Mouse (Mus musculus): ENCODE measurements around the gene Fastkd5. TPM values are rescaled to one million over a fixed set of nuclear protein-coding genes. Genes with fewer than 3 reads are reported as not detected.

Fastkd5 gene
- polyA plus RNA-seq, 1 experiment from 2014 or later, result 16.0 TPM

GRCm38 (mm10) chr2:130618972-130619371 is 10.9 kb downstream of the Fastkd5 start:
- Histone ChIP-seq H3K36me3 (ENCODE audit: control insufficient read depth, insufficient read depth, low read length) (peaks cover 18% of the 10 kb centered on the region), H3K27ac (ENCODE audit: low read length) (no peak overlapping the region)
- ATAC-seq (ENCODE audit: insufficient read depth, low FRiP score), result no peak

GRCm38 (mm10) chr2:130613091-130613490 is 16.7 kb downstream of the Fastkd5 start:
- Histone ChIP-seq H3K9ac (ENCODE audit: low read length) (no peak overlapping the region), H3K4me3 (replicated peaks; ENCODE audit: low read length) (no peak overlapping the region), H3K27me3 (ENCODE audit: control insufficient read depth, insufficient read depth, low read length) (no peaks in the 10 kb centered on the region), H3K9me3 (replicated peaks; ENCODE audit: control insufficient read depth, low read length) (no peaks in the 10 kb centered on the region), H3K36me3 (ENCODE audit: control insufficient read depth, insufficient read depth, low read length) (peaks cover 8% of the 10 kb centered on the region), H3K4me1 (ENCODE audit: control insufficient read depth, insufficient read depth, low read length) (no peaks in the 10 kb centered on the region), H3K4me2 (ENCODE audit: low read depth, low read length) (no peak overlapping the region), H3K27ac (ENCODE audit: low read length) (no peak overlapping the region)
- no peak for ATAC-seq (ENCODE audit: insufficient read depth, low FRiP score)
- 61% methylated on average over 3 of the region's 3 CpGs for WGBS

More at GRCm38 (mm10) chr2:130618972-130619371, 10.9 kb downstream of the Fastkd5 start:
- no peaks in the 10 kb centered on the region for H3K4me1 ChIP-seq (ENCODE audit: control insufficient read depth, insufficient read depth, low read length)
- no peak overlapping the region for H3K4me2 ChIP-seq (ENCODE audit: low read depth, low read length)
- no peak overlapping the region for H3K4me3 ChIP-seq (replicated peaks; ENCODE audit: low read length)
- no peaks in the 10 kb centered on the region for H3K9me3 ChIP-seq (replicated peaks; ENCODE audit: control insufficient read depth, low read length)
- H3K27me3 ChIP-seq (ENCODE audit: control insufficient read depth, insufficient read depth, low read length), result no peaks in the 10 kb centered on the region
- WGBS, result 93% methylated on average over 7 of the region's 7 CpGs
- no peak overlapping the region for H3K9ac ChIP-seq (ENCODE audit: low read length)

- WGBS, result 90% methylated on average over 4 of the region's 4 CpGs
These were observed 27.6 kb downstream of the Fastkd5 start for GRCm38 (mm10) chr2:130602195-130602594.

DNA sequence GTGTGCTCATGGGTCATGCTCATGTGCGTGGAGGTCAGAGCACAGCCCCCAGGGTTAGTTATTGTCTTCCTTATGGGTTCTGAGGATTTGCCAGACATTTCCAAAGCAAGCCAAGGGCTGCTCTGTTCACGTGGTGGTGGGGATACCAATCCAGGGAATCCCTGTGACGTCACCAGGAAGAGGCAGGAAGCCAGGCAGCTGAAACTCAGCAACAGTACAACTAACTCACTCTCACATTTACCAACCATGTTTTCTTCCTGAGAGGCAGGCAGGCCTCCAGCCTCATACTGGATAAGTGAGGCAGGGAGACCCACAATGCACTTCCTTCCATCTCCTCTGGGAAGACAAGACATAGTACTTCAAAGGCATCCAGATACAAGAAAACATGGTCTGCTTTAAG is 31.4 kb downstream of the Fastkd5 start:
- ATAC-seq (ENCODE audit: insufficient read depth, low FRiP score), result no peak
- no peaks in the 10 kb centered on the region for H3K9me3 ChIP-seq (replicated peaks; ENCODE audit: control insufficient read depth, low read length)
- no peak overlapping the region for H3K4me3 ChIP-seq (replicated peaks; ENCODE audit: low read length)
- no peaks in the 10 kb centered on the region for H3K27me3 ChIP-seq (ENCODE audit: control insufficient read depth, insufficient read depth, low read length)
- H3K9ac ChIP-seq (ENCODE audit: low read length), result no peak overlapping the region
- peaks cover 9% of the 10 kb centered on the region; the same call in 1 of the 2 replicates for H3K36me3 ChIP-seq (ENCODE audit: control insufficient read depth, insufficient read depth, low read length)
- H3K4me1 ChIP-seq (ENCODE audit: control insufficient read depth, insufficient read depth, low read length), result no peaks in the 10 kb centered on the region
- 70% methylated on average over 3 of the region's 3 CpGs for WGBS
- H3K4me2 ChIP-seq (ENCODE audit: low read depth, low read length), result no peak overlapping the region
- no peak overlapping the region for H3K27ac ChIP-seq (ENCODE audit: low read length)

More at GRCm38 (mm10) chr2:130602195-130602594, 27.6 kb downstream of the Fastkd5 start:
- Histone ChIP-seq H3K9me3 (replicated peaks; ENCODE audit: control insufficient read depth, low read length) (no peaks in the 10 kb centered on the region), H3K4me1 (ENCODE audit: control insufficient read depth, insufficient read depth, low read length) (no peaks in the 10 kb centered on the region), H3K9ac (ENCODE audit: low read length) (no peak overlapping the region), H3K27me3 (ENCODE audit: control insufficient read depth, insufficient read depth, low read length) (no peaks in the 10 kb centered on the region), H3K27ac (ENCODE audit: low read length) (no peak overlapping the region), H3K4me3 (replicated peaks; ENCODE audit: low read length) (no peak overlapping the region), H3K36me3 (ENCODE audit: control insufficient read depth, insufficient read depth, low read length) (peaks cover 9% of the 10 kb centered on the region; the same call in 1 of the 2 replicates), H3K4me2 (ENCODE audit: low read depth, low read length) (no peak overlapping the region)
- no peak for ATAC-seq (ENCODE audit: insufficient read depth, low FRiP score)

DNA sequence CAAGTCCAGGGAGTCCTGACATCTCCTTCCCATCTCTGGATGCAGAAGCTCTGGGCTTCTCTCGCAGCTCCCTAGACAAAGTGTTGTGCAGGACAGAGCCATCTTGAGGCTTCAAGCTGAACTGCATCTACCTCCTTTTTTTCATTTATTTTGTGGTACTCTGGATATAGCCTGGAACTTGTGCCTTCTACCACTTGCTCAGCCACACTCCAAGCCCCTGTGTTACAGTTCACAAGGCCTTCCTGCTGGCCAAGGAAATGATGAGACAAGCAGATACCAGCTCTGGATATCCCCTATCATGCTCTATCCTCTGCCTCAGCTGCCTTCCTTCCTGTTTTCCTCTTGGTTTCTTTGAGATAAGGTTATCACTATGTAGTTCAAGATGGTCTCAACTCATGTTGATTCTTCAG is 32.2 kb downstream of the Fastkd5 start:
- H3K4me2 ChIP-seq (ENCODE audit: low read depth, low read length), result no peak overlapping the region
- no peak overlapping the region for H3K27ac ChIP-seq (ENCODE audit: low read length)
- H3K9me3 ChIP-seq (replicated peaks; ENCODE audit: control insufficient read depth, low read length), result no peaks in the 10 kb centered on the region
- H3K4me1 ChIP-seq (ENCODE audit: control insufficient read depth, insufficient read depth, low read length), result no peaks in the 10 kb centered on the region
- peaks cover 9% of the 10 kb centered on the region; the same call in 1 of the 2 replicates for H3K36me3 ChIP-seq (ENCODE audit: control insufficient read depth, insufficient read depth, low read length)
- no peaks in the 10 kb centered on the region for H3K27me3 ChIP-seq (ENCODE audit: control insufficient read depth, insufficient read depth, low read length)
- 14% methylated on average over 1 of the region's 1 CpGs for WGBS
- ATAC-seq (ENCODE audit: insufficient read depth, low FRiP score), result no peak
- H3K9ac ChIP-seq (ENCODE audit: low read length), result no peak overlapping the region
- H3K4me3 ChIP-seq (replicated peaks; ENCODE audit: low read length), result no peak overlapping the region

DNA sequence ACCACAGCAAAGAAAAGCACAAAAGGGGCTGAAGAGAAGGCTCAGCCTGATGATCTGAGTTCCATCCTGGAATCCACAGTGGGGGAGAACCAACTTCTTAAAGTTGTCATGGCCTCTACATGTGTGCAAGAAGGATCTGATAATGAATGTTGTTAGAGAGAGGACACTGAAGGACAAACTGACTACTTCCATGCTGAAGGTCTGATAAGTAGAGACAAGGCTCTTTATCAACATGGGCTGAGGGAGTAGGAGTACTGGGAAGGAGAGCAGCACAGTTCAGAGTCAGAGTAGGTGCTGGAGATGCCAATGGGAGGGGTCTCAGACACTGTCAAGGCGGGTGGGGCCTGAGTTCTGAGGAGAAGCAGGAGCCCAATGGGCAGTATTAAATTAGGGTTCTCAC is 34.2 kb downstream of the Fastkd5 start:
- 77% methylated on average over 1 of the region's 1 CpGs for WGBS
- peaks cover 14% of the 10 kb centered on the region for H3K36me3 ChIP-seq (ENCODE audit: control insufficient read depth, insufficient read depth, low read length)
- H3K4me3 ChIP-seq (replicated peaks; ENCODE audit: low read length), result no peak overlapping the region
- H3K9ac ChIP-seq (ENCODE audit: low read length), result no peak overlapping the region
- no peaks in the 10 kb centered on the region for H3K27me3 ChIP-seq (ENCODE audit: control insufficient read depth, insufficient read depth, low read length)
- no peak overlapping the region for H3K27ac ChIP-seq (ENCODE audit: low read length)
- H3K4me1 ChIP-seq (ENCODE audit: control insufficient read depth, insufficient read depth, low read length), result no peaks in the 10 kb centered on the region
- no peak for ATAC-seq (ENCODE audit: insufficient read depth, low FRiP score)
- H3K4me2 ChIP-seq (ENCODE audit: low read depth, low read length), result no peak overlapping the region
- H3K9me3 ChIP-seq (replicated peaks; ENCODE audit: control insufficient read depth, low read length), result no peaks in the 10 kb centered on the region

- Histone ChIP-seq H3K4me3 (replicated peaks; ENCODE audit: low read length) (no peak overlapping the region), H3K4me2 (ENCODE audit: low read depth, low read length) (no peak overlapping the region), H3K4me1 (ENCODE audit: control insufficient read depth, insufficient read depth, low read length) (no peaks in the 10 kb centered on the region), H3K27me3 (ENCODE audit: control insufficient read depth, insufficient read depth, low read length) (no peaks in the 10 kb centered on the region), H3K27ac (ENCODE audit: low read length) (no peak overlapping the region), H3K9me3 (replicated peaks; ENCODE audit: control insufficient read depth, low read length) (no peaks in the 10 kb centered on the region), H3K9ac (ENCODE audit: low read length) (no peak overlapping the region), H3K36me3 (ENCODE audit: control insufficient read depth, insufficient read depth, low read length) (peaks cover 5% of the 10 kb centered on the region; the same call in 1 of the 2 replicates)
- WGBS, result 89% methylated on average over 2 of the region's 2 CpGs
- no peak for ATAC-seq (ENCODE audit: insufficient read depth, low FRiP score)
These were observed 38.8 kb downstream of the Fastkd5 start for GRCm38 (mm10) chr2:130591016-130591415.

GRCm38 (mm10) chr2:130589761-130590160 is 40.1 kb downstream of the Fastkd5 start:
- Histone ChIP-seq H3K27me3 (ENCODE audit: control insufficient read depth, insufficient read depth, low read length) (no peaks in the 10 kb centered on the region), H3K27ac (ENCODE audit: low read length) (no peak overlapping the region), H3K9ac (ENCODE audit: low read length) (no peak overlapping the region), H3K4me2 (ENCODE audit: low read depth, low read length) (no peak overlapping the region), H3K4me3 (replicated peaks; ENCODE audit: low read length) (no peak overlapping the region), H3K9me3 (replicated peaks; ENCODE audit: control insufficient read depth, low read length) (no peaks in the 10 kb centered on the region), H3K4me1 (ENCODE audit: control insufficient read depth, insufficient read depth, low read length) (no peaks in the 10 kb centered on the region), H3K36me3 (ENCODE audit: control insufficient read depth, insufficient read depth, low read length) (peaks cover 5% of the 10 kb centered on the region; the same call in 1 of the 2 replicates)
- no peak for ATAC-seq (ENCODE audit: insufficient read depth, low FRiP score)
- WGBS, result 87% methylated on average over 2 of the region's 2 CpGs

DNA sequence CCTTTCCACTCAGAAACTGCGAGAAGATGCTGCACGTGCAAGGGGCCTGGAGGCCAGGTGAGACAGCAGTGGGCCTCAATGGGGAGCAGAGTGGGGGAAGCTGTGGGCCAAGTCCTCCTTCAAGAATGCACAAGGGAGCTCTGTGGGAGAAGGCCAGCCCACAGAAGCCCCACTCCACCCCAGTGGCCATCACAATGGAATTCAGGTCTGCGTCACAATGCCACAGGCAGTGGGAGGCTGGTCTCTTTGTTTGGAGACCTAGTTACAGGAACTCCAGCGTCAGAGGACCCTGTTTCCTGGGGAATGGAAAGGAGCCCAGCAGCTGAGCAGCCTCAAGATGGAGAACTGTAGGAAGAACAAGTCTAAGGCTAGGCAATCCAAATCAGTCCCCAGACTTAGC is 40.7 kb downstream of the Fastkd5 start:
- Histone ChIP-seq H3K27me3 (ENCODE audit: control insufficient read depth, insufficient read depth, low read length) (no peaks in the 10 kb centered on the region), H3K4me1 (ENCODE audit: control insufficient read depth, insufficient read depth, low read length) (no peaks in the 10 kb centered on the region), H3K27ac (ENCODE audit: low read length) (no peak overlapping the region), H3K36me3 (ENCODE audit: control insufficient read depth, insufficient read depth, low read length) (peaks cover 5% of the 10 kb centered on the region; the same call in 1 of the 2 replicates), H3K4me3 (replicated peaks; ENCODE audit: low read length) (no peak overlapping the region), H3K4me2 (ENCODE audit: low read depth, low read length) (no peak overlapping the region), H3K9ac (ENCODE audit: low read length) (no peak overlapping the region), H3K9me3 (replicated peaks; ENCODE audit: control insufficient read depth, low read length) (no peaks in the 10 kb centered on the region)
- ATAC-seq (ENCODE audit: insufficient read depth, low FRiP score), result no peak
- 74% methylated on average over 4 of the region's 4 CpGs for WGBS

All from stomach, embryonic 16.5 days (tissue).